Mouse (Mus musculus): Measurements from ENCODE around the gene Aqp7. TPM values are rescaled to one million over a fixed set of nuclear protein-coding genes. Genes with fewer than 3 reads are reported as not detected.
A peak's percentile ranks its signal among the peaks of the same experiment; 100 is the strongest.

Aqp7 gene
- total RNA-seq, 2 experiments from 2014 or later, result 12.6 to 13.5 TPM

GRCm38 (mm10) chr4:41063351-41063750 is 15.4 kb upstream of the Aqp7 start:
- DNase-seq, result no peak

DNA sequence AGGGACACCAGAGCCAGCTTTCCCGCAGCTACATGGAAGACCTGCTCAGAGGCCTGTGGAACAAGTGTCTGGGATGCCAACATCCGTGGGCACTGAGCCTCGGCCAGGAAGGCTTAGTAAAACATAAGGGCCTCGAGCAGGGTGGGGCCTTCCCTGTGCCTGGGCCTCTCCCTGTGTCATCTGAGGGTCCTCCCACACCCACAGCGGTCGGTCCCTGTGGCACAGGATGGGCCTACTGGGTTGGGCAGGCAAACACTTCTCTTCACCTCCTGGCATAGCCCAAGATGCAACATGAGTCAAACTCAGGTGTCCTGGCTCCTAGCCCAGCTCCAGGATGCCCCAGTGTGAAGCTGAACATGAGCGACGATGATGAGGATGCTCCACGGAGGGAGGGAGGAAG is 9.4 kb upstream of the Aqp7 start:
- no peak for DNase-seq

GRCm38 (mm10) chr4:41056742-41057332 is 8.9 kb upstream of the Aqp7 start:
- no peak for DNase-seq

GRCm38 (mm10) chr4:41056253-41056652 is 8.3 kb upstream of the Aqp7 start:
- no peak for DNase-seq

GRCm38 (mm10) chr4:41055111-41055510 is 7.2 kb upstream of the Aqp7 start:
- DNase-seq, result no peak

DNA sequence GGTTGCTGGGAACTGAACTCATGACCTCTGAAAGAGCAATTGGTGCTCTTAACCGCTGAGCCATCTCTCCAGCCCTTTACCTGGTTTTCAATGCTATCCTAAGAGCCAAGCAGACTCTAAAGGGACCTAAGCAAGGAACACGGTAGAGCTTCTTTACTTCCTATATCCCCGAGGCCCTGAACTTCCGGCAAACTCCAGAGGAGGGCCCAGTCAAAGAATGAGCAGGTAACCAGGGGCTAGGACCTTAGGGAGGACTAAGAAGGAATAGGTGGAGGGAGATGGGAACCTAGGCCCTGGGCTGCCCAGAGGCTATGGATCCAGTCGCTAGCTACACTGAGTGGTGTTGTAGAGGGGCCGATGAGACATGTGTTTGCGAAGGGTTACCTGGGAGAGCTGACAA is 3.8 kb upstream of the Aqp7 start:
- DNase-seq, result no peak

DNA sequence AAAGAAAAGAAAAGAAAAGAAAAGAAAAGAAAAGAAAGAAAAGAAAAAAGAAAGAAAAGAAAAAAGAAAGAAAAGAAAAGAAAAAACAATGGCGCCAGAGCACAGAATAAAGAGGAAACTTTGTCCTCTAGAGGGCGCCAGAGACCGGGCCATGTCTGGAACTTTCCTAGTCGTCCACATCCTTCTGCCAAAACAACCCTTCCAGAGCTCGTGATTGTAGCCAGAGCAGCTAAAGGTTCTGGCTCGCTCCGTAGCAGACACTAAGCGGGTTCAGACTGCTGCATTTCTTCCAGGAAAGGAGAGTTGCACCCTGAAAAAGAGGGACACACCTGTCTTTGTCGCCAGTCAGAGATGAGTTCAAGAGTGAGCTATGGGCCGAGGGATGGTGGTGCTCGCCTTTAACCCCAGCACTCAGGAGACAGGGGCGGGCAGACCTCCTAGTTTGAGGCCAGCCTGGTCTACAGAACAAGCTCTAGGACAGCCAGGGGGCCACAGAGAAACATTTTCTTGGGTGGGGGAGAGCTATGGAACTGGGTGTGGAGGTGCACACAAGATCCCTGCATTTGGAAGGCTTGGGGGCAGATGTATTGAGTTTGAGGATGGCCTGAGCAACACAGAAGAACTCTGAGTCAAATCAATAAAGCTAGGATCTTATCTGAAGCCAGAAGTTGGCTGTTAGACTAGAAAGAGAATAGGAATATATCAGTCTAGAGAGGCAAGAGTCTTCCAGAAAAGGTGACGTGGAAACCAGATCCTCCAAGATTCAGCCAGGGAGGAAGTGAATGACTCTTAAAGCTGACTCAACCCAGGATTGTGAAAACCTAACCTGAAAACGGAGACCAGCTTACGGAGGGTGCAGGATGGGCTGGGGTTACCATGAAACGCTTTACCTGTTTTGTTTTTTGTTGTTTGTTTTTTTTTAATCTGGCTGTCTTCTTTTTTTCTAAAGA is 3.1 kb upstream of the Aqp7 start:
- DNase-seq, result peak; percentile 61

DNA sequence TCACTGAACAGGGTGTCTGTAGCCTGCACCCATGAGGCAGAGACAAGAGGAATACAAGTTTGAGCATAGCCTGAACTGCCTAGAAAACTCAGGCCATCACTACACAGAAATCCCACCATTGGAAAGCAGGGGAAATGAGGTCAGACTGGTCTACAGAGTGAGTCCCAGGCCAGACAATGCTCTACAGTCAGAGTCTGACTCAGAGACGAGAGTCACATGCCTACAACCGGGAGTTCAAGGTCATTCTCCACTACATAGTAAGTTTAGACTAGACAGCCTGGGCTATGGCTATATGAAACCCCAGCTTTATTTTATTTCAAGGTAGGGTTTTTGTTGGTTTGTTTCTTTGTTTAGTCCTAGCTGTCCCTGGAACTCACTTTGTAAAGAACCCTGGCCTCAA is 987 bp upstream of the Aqp7 start:
- DNase-seq, result no peak

- DNase-seq, result no peak
These were observed 1.6 kb downstream of the Aqp7 start for GRCm38 (mm10) chr4:41046254-41046795.

DNA sequence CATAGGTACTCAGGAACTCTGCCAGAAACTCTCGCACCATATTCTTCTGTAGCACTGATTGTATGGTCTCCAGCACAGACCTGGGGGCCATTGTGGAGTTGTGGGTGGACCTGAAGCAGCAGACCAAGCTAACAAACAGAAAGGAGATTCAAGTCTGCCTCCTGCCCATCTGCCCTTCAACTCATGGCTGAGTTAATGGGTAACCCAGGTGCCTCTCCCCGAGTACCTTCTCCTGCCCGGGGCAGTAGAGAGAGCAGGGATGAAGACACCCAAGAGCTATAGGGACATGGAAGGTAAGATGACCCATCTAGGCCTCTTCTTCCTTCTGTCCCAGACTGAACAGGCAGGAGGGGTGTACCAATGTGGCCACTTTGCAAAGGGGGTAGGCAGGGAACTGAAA is 2.7 kb downstream of the Aqp7 start:
- DNase-seq, result no peak

- no peak for DNase-seq
These were observed 4.0 kb downstream of the Aqp7 start for GRCm38 (mm10) chr4:41043961-41044360.

GRCm38 (mm10) chr4:41042880-41043279 is 5.1 kb downstream of the Aqp7 start:
- no peak for DNase-seq

DNA sequence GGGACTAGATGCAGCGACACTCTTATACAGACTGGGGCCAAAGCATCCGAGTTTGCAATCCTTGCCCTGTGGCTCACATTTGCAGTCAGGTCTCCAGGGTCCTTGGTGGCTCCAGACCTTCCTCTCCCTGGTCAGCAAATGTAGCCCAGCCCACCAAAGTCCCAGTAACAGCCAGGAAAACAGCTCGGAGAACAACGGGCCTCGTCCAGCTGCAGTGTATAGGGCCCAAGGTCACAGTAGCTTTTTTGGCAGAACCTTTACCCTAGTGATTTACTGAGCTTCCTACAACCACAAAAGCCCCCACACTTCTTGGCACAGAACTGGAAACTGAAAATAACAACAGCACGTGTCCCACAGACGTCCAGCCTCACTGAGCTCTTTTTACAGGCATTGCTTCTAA is 7.0 kb downstream of the Aqp7 start:
- peak; percentile 42 for DNase-seq

GRCm38 (mm10) chr4:41037942-41038341 is 10.0 kb downstream of the Aqp7 start:
- DNase-seq, result no peak

GRCm38 (mm10) chr4:41031242-41031641 is 16.7 kb downstream of the Aqp7 start:
- DNase-seq, result peak; percentile 66

- DNase-seq, result no peak
These were observed 18.6 kb downstream of the Aqp7 start for GRCm38 (mm10) chr4:41029372-41029771.

DNA sequence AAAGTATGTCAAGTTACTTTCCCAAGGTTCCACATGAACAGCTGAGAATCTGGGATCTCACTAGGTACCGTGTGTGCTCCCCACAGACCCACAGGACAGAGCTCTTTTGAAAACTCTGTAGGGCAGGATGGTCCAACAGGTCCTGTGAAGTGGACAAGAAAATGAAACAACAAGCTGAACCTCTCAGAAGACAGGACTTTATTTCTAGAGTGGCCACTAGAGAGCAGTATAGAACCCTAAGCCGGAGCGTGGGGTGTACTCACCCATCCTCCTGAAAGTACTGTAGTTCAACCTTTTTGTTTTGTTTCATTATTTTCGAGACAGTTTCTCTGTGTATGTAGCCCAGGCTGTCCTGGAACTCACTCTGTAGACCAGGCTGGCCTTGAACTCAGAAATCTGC is 19.7 kb downstream of the Aqp7 start:
- no peak for DNase-seq

GRCm38 (mm10) chr4:41027872-41028271 is 20.1 kb downstream of the Aqp7 start:
- no peak for DNase-seq

DNA sequence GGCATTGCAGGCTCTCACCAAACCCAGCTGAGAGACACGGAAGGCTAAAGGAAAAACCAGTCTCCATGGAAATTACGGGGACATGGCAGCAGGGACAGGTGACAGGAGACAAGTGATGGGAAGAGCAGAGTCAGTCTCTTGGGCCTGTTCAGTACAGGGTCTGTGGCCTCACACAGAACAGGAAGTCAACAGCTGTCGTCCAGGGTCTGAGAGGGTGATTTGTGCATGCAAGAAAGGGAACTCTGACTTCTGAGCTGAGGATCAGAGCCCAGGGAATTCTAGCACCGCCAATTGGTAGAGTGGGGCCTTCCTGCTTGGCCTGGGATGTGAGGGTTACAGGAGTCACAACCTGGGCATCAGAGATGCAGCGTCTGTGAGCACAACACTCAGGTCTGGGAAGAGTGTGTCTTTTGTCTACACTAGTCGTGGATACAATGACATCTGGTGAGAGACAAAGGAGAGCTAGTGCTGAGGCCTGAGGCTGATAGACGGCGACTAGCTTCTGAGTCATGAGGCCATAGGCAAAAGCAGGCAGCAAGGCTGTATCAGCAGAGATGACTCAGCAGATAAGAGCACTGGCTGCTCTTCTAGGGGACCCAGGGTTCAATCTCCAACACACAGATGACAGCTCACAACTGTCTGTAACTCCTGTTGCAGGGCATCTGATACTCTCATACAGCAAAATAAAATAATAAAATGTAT is 21.7 kb downstream of the Aqp7 start:
- DNase-seq, result no peak

DNA sequence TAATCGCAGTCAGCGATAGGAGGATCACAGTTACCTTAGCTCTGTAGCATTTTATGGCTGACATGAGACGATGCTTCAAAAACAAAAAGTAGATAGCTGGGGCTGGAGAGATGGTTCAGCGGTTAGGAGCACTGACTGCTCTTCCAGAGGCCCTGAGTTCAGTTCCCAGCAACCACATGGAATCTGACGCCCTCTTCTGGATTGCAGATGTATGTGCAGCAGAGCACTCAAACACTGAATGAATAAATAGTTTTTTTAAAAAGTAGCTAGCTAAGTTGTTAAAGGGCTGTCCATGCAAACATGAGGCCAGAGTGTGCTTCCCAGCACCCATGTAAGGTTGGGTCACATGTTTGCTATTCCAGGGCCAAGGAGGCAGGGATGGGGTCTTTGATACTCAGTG is 26.8 kb downstream of the Aqp7 start:
- DNase-seq, result no peak

- DNase-seq, result no peak
These were observed 32.1 kb downstream of the Aqp7 start for GRCm38 (mm10) chr4:41015798-41016197.

- DNase-seq, result no peak
These were observed 34.6 kb downstream of the Aqp7 start for GRCm38 (mm10) chr4:41013351-41013750.
